In the genomic region with DNA sequence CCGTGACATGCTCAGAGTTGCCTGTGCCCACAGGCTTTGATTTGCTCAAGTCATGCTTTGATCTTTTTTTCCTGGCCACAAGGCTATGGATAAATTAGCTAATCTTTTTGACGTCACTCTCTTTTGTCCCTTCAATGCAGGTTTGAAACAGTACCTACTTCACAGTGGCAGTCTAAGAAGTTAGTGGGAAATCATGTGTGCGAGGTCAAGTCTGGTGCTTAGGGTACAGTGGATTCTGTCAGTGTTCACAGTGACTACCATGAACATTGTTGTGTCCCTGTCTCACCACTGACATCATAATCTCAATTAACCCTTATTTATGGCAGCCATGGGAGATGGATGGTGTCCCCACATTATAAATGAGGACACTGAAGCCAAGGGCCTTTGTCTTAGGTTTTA, we compare ENCODE assay signal across 20 mouse cellular contexts. TPM values are rescaled to one million over a fixed set of nuclear protein-coding genes. Genes with fewer than 3 reads are reported as not detected.
DNase-seq lines count a peak whose midpoint lies in the region; ATAC-seq lines count a peak whose summit lies in the region.
"Had no signal": no experiment of that assay in that cellular context is flagged by ENCODE, and none has a peak within 500 bp of the region (broad histone marks: within the 10 kb centered on the region; RNA-seq: fewer than 3 reads in every experiment).

No protein-coding gene starts in this region.

- H3K4me2 ChIP-seq in hindbrain, embryonic 13.5 days, result peak overlapping the region; percentile 39
- H3K4me2 ChIP-seq in forebrain, embryonic 14.5 days (ENCODE audit: low read length), result peak overlapping the region; percentile 25; the same call in 1 of the 2 replicates
- H3K4me2 ChIP-seq in hindbrain, embryonic 16.5 days (ENCODE audit: low read length), result peak overlapping the region; percentile 41; the same call in 1 of the 2 replicates
- H3K4me2 ChIP-seq in midbrain, embryonic 16.5 days (ENCODE audit: low read length), result peak overlapping the region; percentile 44; the same call in 1 of the 2 replicates
- H3K4me2 ChIP-seq: heart, embryonic 11.5 days; limb, embryonic 15.5 days; lung, embryonic 14.5 days had no signal

- H3K4me3 ChIP-seq in hindbrain, embryonic 13.5 days, result no peak overlapping the region
- no peak overlapping the region for H3K4me3 ChIP-seq in hindbrain, embryonic 10.5 days
- no peak overlapping the region for H3K4me3 ChIP-seq in forebrain, embryonic 14.5 days (ENCODE audit: low read depth, low read length)
- no peak overlapping the region for H3K4me3 ChIP-seq in hindbrain, embryonic 16.5 days (ENCODE audit: low read length)
- H3K4me3 ChIP-seq in midbrain, embryonic 16.5 days (ENCODE audit: low read depth, low read length), result no peak overlapping the region
- H3K4me3 ChIP-seq: left cerebral cortex, adult 2 months; limb, embryonic 15.5 days; megakaryocyte, embryonic 14.5 days had no signal

- no peaks in the 10 kb centered on the region for H3K9me3 ChIP-seq in hindbrain, embryonic 13.5 days
- H3K9me3 ChIP-seq in hindbrain, embryonic 10.5 days, result no peaks in the 10 kb centered on the region
- H3K9me3 ChIP-seq in forebrain, embryonic 14.5 days (replicated peaks; ENCODE audit: control insufficient read depth, low read length), result no peaks in the 10 kb centered on the region
- H3K9me3 ChIP-seq in hindbrain, embryonic 16.5 days (ENCODE audit: control insufficient read depth, low read length), result no peaks in the 10 kb centered on the region
- no peaks in the 10 kb centered on the region for H3K9me3 ChIP-seq in midbrain, embryonic 16.5 days (replicated peaks; ENCODE audit: control insufficient read depth, low read length, poor library complexity, severe bottlenecking)
- H3K9me3 ChIP-seq: limb, embryonic 15.5 days; megakaryocyte, embryonic 14.5 days had no signal

- peaks cover 61% of the 10 kb centered on the region for H3K27me3 ChIP-seq in hindbrain, embryonic 13.5 days
- H3K27me3 ChIP-seq in hindbrain, embryonic 10.5 days (ENCODE audit: insufficient read depth, poor library complexity, severe bottlenecking), result peaks cover 69% of the 10 kb centered on the region
- H3K27me3 ChIP-seq in forebrain, embryonic 14.5 days (replicated peaks; ENCODE audit: control insufficient read depth, insufficient read depth, low read length), result no peaks in the 10 kb centered on the region
- H3K27me3 ChIP-seq in hindbrain, embryonic 16.5 days (replicated peaks; ENCODE audit: control insufficient read depth, insufficient read depth, low read length), result 0 out of 2 replicates have a peak, but pooled peaks cover 2% of the 10 kb centered on the region
- peaks cover 2% of the 10 kb centered on the region; the same call in 1 of the 2 replicates for H3K27me3 ChIP-seq in midbrain, embryonic 16.5 days (ENCODE audit: control insufficient read depth, insufficient read depth, low read depth, low read length)
- H3K27me3 ChIP-seq: limb, embryonic 15.5 days; megakaryocyte, embryonic 14.5 days had no signal

- no peak for DNase-seq in hindbrain, embryonic 10.5 days (ENCODE audit: low spot score)
- no peak for DNase-seq in forebrain, embryonic 14.5 days (ENCODE audit: low spot score)
- DNase-seq in layer of hippocampus, adult 18-20 months (ENCODE audit: low spot score in 2 of 2), result no peak
- DNase-seq in kidney, postnatal 4 days, result no peak
- DNase-seq: cerebellum, adult 8-10 months; gastrocnemius, postnatal 14 days; heart, adult 11 months; kidney, adult 11 months had no signal

- H3K9ac ChIP-seq in hindbrain, embryonic 13.5 days, result no peak overlapping the region
- no peak overlapping the region for H3K9ac ChIP-seq in forebrain, embryonic 14.5 days (ENCODE audit: low read length)
- no peak overlapping the region for H3K9ac ChIP-seq in hindbrain, embryonic 16.5 days (ENCODE audit: low read depth, low read length)
- H3K9ac ChIP-seq in midbrain, embryonic 16.5 days (ENCODE audit: low read depth, low read length), result no peak overlapping the region
- H3K9ac ChIP-seq: limb, embryonic 15.5 days; liver, embryonic 14.5 days; lung, embryonic 14.5 days had no signal

- no peak overlapping the region for H3K27ac ChIP-seq in hindbrain, embryonic 13.5 days
- no peak overlapping the region for H3K27ac ChIP-seq in hindbrain, embryonic 10.5 days
- H3K27ac ChIP-seq in forebrain, embryonic 14.5 days (ENCODE audit: low read depth, low read length), result no peak overlapping the region
- no peak overlapping the region for H3K27ac ChIP-seq in hindbrain, embryonic 16.5 days (ENCODE audit: low read depth, low read length)
- no peak overlapping the region for H3K27ac ChIP-seq in midbrain, embryonic 16.5 days (ENCODE audit: low read length)
- H3K27ac ChIP-seq: left cerebral cortex, adult 2 months; limb, embryonic 15.5 days; liver, embryonic 14.5 days had no signal

- WGBS in hindbrain, embryonic 13.5 days, result 49% methylated on average over 3 of the region's 3 CpGs
- 54% methylated on average over 3 of the region's 3 CpGs for WGBS in hindbrain, embryonic 10.5 days
- 10% methylated on average over 3 of the region's 3 CpGs for WGBS in forebrain, embryonic 14.5 days
- WGBS in hindbrain, embryonic 16.5 days, result 40% methylated on average over 3 of the region's 3 CpGs
- WGBS in midbrain, embryonic 16.5 days, result 34% methylated on average over 3 of the region's 3 CpGs

- peaks cover 12% of the 10 kb centered on the region for H3K4me1 ChIP-seq in hindbrain, embryonic 13.5 days (replicated peaks)
- H3K4me1 ChIP-seq in hindbrain, embryonic 10.5 days (replicated peaks), result peaks cover 15% of the 10 kb centered on the region
- peaks cover 17% of the 10 kb centered on the region for H3K4me1 ChIP-seq in forebrain, embryonic 14.5 days (ENCODE audit: control insufficient read depth, insufficient read depth, low read length)
- H3K4me1 ChIP-seq in hindbrain, embryonic 16.5 days (ENCODE audit: control insufficient read depth, insufficient read depth, low read depth, low read length), result no peaks in the 10 kb centered on the region
- peaks cover 11% of the 10 kb centered on the region; the same call in 1 of the 2 replicates for H3K4me1 ChIP-seq in midbrain, embryonic 16.5 days (ENCODE audit: control insufficient read depth, insufficient read depth, low read length)
- H3K4me1 ChIP-seq: limb, embryonic 15.5 days had no signal

- H3K36me3 ChIP-seq in hindbrain, embryonic 13.5 days, result no peaks in the 10 kb centered on the region
- no peaks in the 10 kb centered on the region for H3K36me3 ChIP-seq in hindbrain, embryonic 10.5 days
- H3K36me3 ChIP-seq in forebrain, embryonic 14.5 days (ENCODE audit: control insufficient read depth, insufficient read depth, low read length), result no peaks in the 10 kb centered on the region
- H3K36me3 ChIP-seq in hindbrain, embryonic 16.5 days (ENCODE audit: control insufficient read depth, insufficient read depth, low read length), result no peaks in the 10 kb centered on the region
- no peaks in the 10 kb centered on the region for H3K36me3 ChIP-seq in midbrain, embryonic 16.5 days (ENCODE audit: control insufficient read depth, insufficient read depth, low read length)
- H3K36me3 ChIP-seq: limb, embryonic 15.5 days had no signal

- peak; percentile 21; the same call in 1 of the 2 replicates for ATAC-seq in hindbrain, embryonic 13.5 days (ENCODE audit: low FRiP score)
- peak; percentile 49; the same call in 1 of the 2 replicates for ATAC-seq in forebrain, embryonic 14.5 days
- no peak; the same call in 1 of the 2 replicates for ATAC-seq in hindbrain, embryonic 16.5 days
- ATAC-seq in midbrain, embryonic 16.5 days, result peak; percentile 51; the same call in 1 of the 2 replicates
- ATAC-seq: CD4-positive, CD25-positive, alpha-beta regulatory T cell, adult 4 months had no signal

RNA-seq across cellular contexts. Expression of a gene that starts 37.6 kb away (rescaled TPM):
- 3.5 and 3.8 TPM in 2 replicates for polyA plus RNA-seq in hindbrain, embryonic 13.5 days (2015; fragmentation: Nextera tagmentation; extraction: Ambion mirVana)
- polyA plus RNA-seq in hindbrain, embryonic 10.5 days (2016; fragmentation: Nextera tagmentation; extraction: Ambion mirVana), result 1.3 and 1.6 TPM in 2 replicates
- 1.4 and 1.6 TPM in 2 replicates for polyA plus RNA-seq in forebrain, embryonic 14.5 days (2014; fragmentation: Nextera tagmentation; extraction: Ambion mirVana)
- 3.6 and 5.1 TPM in 2 replicates for polyA plus RNA-seq in hindbrain, embryonic 16.5 days (2015; fragmentation: Nextera tagmentation; extraction: Ambion mirVana)
- polyA plus RNA-seq in midbrain, embryonic 16.5 days (2015; fragmentation: Nextera tagmentation; extraction: Ambion mirVana), result 6.2 and 6.6 TPM in 2 replicates
- total RNA-seq in layer of hippocampus, adult 18-20 months (2021), result under 1 TPM; 0.74 to 0.79 TPM
- total RNA-seq: adrenal gland, postnatal 14 days had no signal
- polyA plus RNA-seq: heart, postnatal 0 days; lung, embryonic 14.5 days had no signal
